Mouse (Mus musculus): ENCODE measurements around the gene Aqp6.

Aqp6 gene

GRCm38 (mm10) chr15:99596841-99597240 lies 4.4 kb upstream of the Aqp6 start:
- in situ Hi-C loops (cut with MseI, MboI), result loop anchor here in 1 of 2 experiments (5.0 kb wide), 1 partner anchor 70 kb away; no protein-coding TSS in a partner anchor

- in situ Hi-C loops (cut with MseI, MboI), result loop anchor here in 1 of 2 experiments (5.0 kb wide), 1 partner anchor 70 kb away; no protein-coding TSS in a partner anchor
Observed at GRCm38 (mm10) chr15:99597596-99597995, 3.6 kb upstream of the Aqp6 start.

- in situ Hi-C loops (cut with MseI, MboI), result loop anchor here in 1 of 2 experiments (5.0 kb wide), 1 partner anchor 68 kb away; no protein-coding TSS in a partner anchor
Observed at GRCm38 (mm10) chr15:99599245-99600070, 1.7 kb upstream of the Aqp6 start.

- in situ Hi-C loops (cut with MseI, MboI), result no loop called here
Observed at GRCm38 (mm10) chr15:99601823-99602120, 572 bp downstream of the Aqp6 start.

GRCm38 (mm10) chr15:99602206-99602820 lies 1.1 kb downstream of the Aqp6 start:
- in situ Hi-C loops (cut with MseI, MboI), result no loop called here

- in situ Hi-C loops (cut with MseI, MboI), result no loop called here
Observed at GRCm38 (mm10) chr15:99603216-99603615, 2.0 kb downstream of the Aqp6 start.

GRCm38 (mm10) chr15:99605595-99605994 lies 4.4 kb downstream of the Aqp6 start:
- in situ Hi-C loops (cut with MseI, MboI), result no loop called here

GRCm38 (mm10) chr15:99606515-99606914 lies 5.3 kb downstream of the Aqp6 start:
- in situ Hi-C loops (cut with MseI, MboI), result no loop called here

GRCm38 (mm10) chr15:99607388-99608113 lies 6.4 kb downstream of the Aqp6 start:
- in situ Hi-C loops (cut with MseI, MboI), result no loop called here

- in situ Hi-C loops (cut with MseI, MboI), result no loop called here
Observed at GRCm38 (mm10) chr15:99608382-99609125, 7.4 kb downstream of the Aqp6 start.

GRCm38 (mm10) chr15:99611563-99611962 lies 10.4 kb downstream of the Aqp6 start:
- in situ Hi-C loops (cut with MseI, MboI), result no loop called here

- in situ Hi-C loops (cut with MseI, MboI), result no loop called here
Observed at GRCm38 (mm10) chr15:99614273-99614672, 13.1 kb downstream of the Aqp6 start.

GRCm38 (mm10) chr15:99614753-99615152 lies 13.6 kb downstream of the Aqp6 start:
- in situ Hi-C loops (cut with MseI, MboI), result no loop called here

- in situ Hi-C loops (cut with MseI, MboI), result no loop called here
Observed at GRCm38 (mm10) chr15:99615246-99615645, 14.0 kb downstream of the Aqp6 start.

GRCm38 (mm10) chr15:99618595-99618994 lies 17.4 kb downstream of the Aqp6 start:
- in situ Hi-C loops (cut with MseI, MboI), result no loop called here

- in situ Hi-C loops (cut with MseI, MboI), result no loop called here
Observed at GRCm38 (mm10) chr15:99619821-99620220, 18.6 kb downstream of the Aqp6 start.

GRCm38 (mm10) chr15:99622063-99622462 lies 20.9 kb downstream of the Aqp6 start:
- in situ Hi-C loops (cut with MseI, MboI), result no loop called here

GRCm38 (mm10) chr15:99631618-99632017 lies 30.4 kb downstream of the Aqp6 start:
- in situ Hi-C loops (cut with MseI, MboI), result no loop called here

GRCm38 (mm10) chr15:99634702-99635101 lies 33.5 kb downstream of the Aqp6 start:
- in situ Hi-C loops (cut with MseI, MboI), result no loop called here

GRCm38 (mm10) chr15:99637405-99638123 lies 36.4 kb downstream of the Aqp6 start:
- in situ Hi-C loops (cut with MseI, MboI), result no loop called here

- in situ Hi-C loops (cut with MseI, MboI), result no loop called here
Observed at GRCm38 (mm10) chr15:99638124-99638485, 36.9 kb downstream of the Aqp6 start.

All from mouse trophoblast stem cell (cell line).